Mouse (Mus musculus) embryonic facial prominence, embryonic 11.5 days (tissue): ENCODE data around the gene Gm27021. TPM values are rescaled to one million over a fixed set of nuclear protein-coding genes. Genes with fewer than 3 reads are reported as not detected.

Experiments
- ATAC-seq: fragments of 200-750 bp; cut with Nextera tagmentation; replicated peaks from 2 replicates; pipeline ENCODE4 v1.8.0; 2017; ENCODE audit warnings: low read depth; ENCODE audit not compliant: insufficient number of reproducible peaks, low FRiP score, low TSS enrichment
- DNase-seq: peaks from one replicate; pipeline ENCODE4 v3.0.0-alpha.2; 2015; ENCODE audit warnings: low spot score
- H3K27ac ChIP-seq: fragments of 300-500 bp; sonication (generic); replicated peaks from 2 replicates; pipeline ENCODE4 v1.5.1; 2014; ENCODE audit warnings: mild to moderate bottlenecking, low read depth, low read length, control low read depth
- H3K27me3 ChIP-seq: fragments of 300-500 bp; sonication (generic); 2 replicates; pipeline ENCODE4 v1.6.1; 2014; ENCODE audit warnings: mild to moderate bottlenecking, low read length, moderate library complexity, mixed read lengths; ENCODE audit not compliant: control insufficient read depth, insufficient read depth
- H3K36me3 ChIP-seq: fragments of 300-500 bp; sonication (generic); replicated peaks from 2 replicates; pipeline ENCODE4 v1.6.1; 2014; ENCODE audit warnings: low read depth, mild to moderate bottlenecking, low read length, moderate library complexity, mixed read lengths; ENCODE audit not compliant: control insufficient read depth, insufficient read depth
- H3K4me1 ChIP-seq: fragments of 300-500 bp; sonication (generic); 2 replicates; pipeline ENCODE4 v1.6.1; 2014; ENCODE audit warnings: low read length, mixed read lengths; ENCODE audit not compliant: control insufficient read depth, insufficient read depth
- H3K4me2 ChIP-seq: fragments of 300-500 bp; sonication (generic); 2 replicates; pipeline ENCODE4 v1.6.1; 2014; ENCODE audit warnings: low read depth, mild to moderate bottlenecking, control low read depth, low read length, moderate library complexity
- H3K4me3 ChIP-seq: fragments of 300-500 bp; sonication (generic); 2 replicates; pipeline ENCODE4 v1.5.1; 2014; ENCODE audit warnings: low read depth, low read length, control low read depth
- H3K9ac ChIP-seq: fragments of 300-500 bp; sonication (generic); replicated peaks from 2 replicates; pipeline ENCODE4 v1.6.1; 2014; ENCODE audit warnings: mild to moderate bottlenecking, control low read depth, low read length
- H3K9me3 ChIP-seq: fragments of 300-500 bp; sonication (generic); replicated peaks from 2 replicates; pipeline ENCODE4 v1.6.1; 2016; ENCODE audit warnings: mild to moderate bottlenecking, low read length, inconsistent platforms, mixed read lengths; ENCODE audit not compliant: control insufficient read depth
- WGBS: fragments of 180-500 bp; shearing (Covaris S2); extraction: QIAGEN DNeasy Blood & Tissue Kit; methylation state at CpG from one replicate; pipeline ENCODE4 v1.1.7; 2014; 5-methylcytosine and 5-hydroxymethylcytosine counted together
- polyA plus RNA-seq: library from polyadenylated mRNA; unstranded; fragments of >200 nt; fragmentation: Nextera tagmentation; extraction: Ambion mirVana; gene quantifications from 2 replicates; pipeline ENCODE4 v1.2.1, GENCODE M21; 2014

Gm27021 gene
- polyA plus RNA-seq, 1 experiment from 2014 or later, result 3.0 TPM

GRCm38 (mm10) chr8:120632969-120633664 is 34.8 kb downstream of the Gm27021 start:
- H3K9ac ChIP-seq, result no peak overlapping the region
- peaks cover 17% of the 10 kb centered on the region for H3K27me3 ChIP-seq
- H3K27ac ChIP-seq, result no peak overlapping the region
- DNase-seq, result no peak
- H3K4me2 ChIP-seq, result peak overlapping the region; percentile 99
- 24% methylated on average over 17 of the region's 17 CpGs for WGBS
- H3K4me3 ChIP-seq, result peak overlapping the region; percentile 66; the same call in 1 of the 2 replicates
- ATAC-seq, result no peak
- H3K4me1 ChIP-seq, result no peaks in the 10 kb centered on the region; the same call in 1 of the 2 replicates
- H3K36me3 ChIP-seq, result no peaks in the 10 kb centered on the region
- no peaks in the 10 kb centered on the region for H3K9me3 ChIP-seq

- Histone ChIP-seq H3K9me3 (no peaks in the 10 kb centered on the region), H3K27me3 (peaks cover 17% of the 10 kb centered on the region)
Measured at GRCm38 (mm10) chr8:120631441-120632375, 36.2 kb downstream of the Gm27021 start.

GRCm38 (mm10) chr8:120630848-120631247 is 37.0 kb downstream of the Gm27021 start:
- DNase-seq, result no peak
- H3K27ac ChIP-seq, result no peak overlapping the region
- no peaks in the 10 kb centered on the region for H3K36me3 ChIP-seq
- peaks cover 17% of the 10 kb centered on the region for H3K27me3 ChIP-seq
- H3K4me1 ChIP-seq, result no peaks in the 10 kb centered on the region; the same call in 1 of the 2 replicates
- ATAC-seq, result no peak
- H3K4me3 ChIP-seq, result no peak overlapping the region
- H3K4me2 ChIP-seq, result no peak overlapping the region
- no peaks in the 10 kb centered on the region for H3K9me3 ChIP-seq
- 58% methylated on average over 6 of the region's 6 CpGs for WGBS
- no peak overlapping the region for H3K9ac ChIP-seq

More at GRCm38 (mm10) chr8:120631441-120632375, 36.2 kb downstream of the Gm27021 start:
- Histone ChIP-seq H3K36me3 (no peaks in the 10 kb centered on the region), H3K27ac (no peak overlapping the region), H3K9ac (no peak overlapping the region), H3K4me1 (no peaks in the 10 kb centered on the region; the same call in 1 of the 2 replicates), H3K4me3 (no peak overlapping the region), H3K4me2 (no peak overlapping the region)
- ATAC-seq (no peak), DNase-seq (no peak)
- WGBS, result 76% methylated on average over 21 of the region's 21 CpGs

- WGBS, result 28% methylated on average over 5 of the region's 5 CpGs
- Histone ChIP-seq H3K4me3 (no peak overlapping the region), H3K4me1 (no peaks in the 10 kb centered on the region; the same call in 1 of the 2 replicates), H3K36me3 (no peaks in the 10 kb centered on the region), H3K9me3 (no peaks in the 10 kb centered on the region), H3K27ac (no peak overlapping the region), H3K4me2 (no peak overlapping the region), H3K9ac (no peak overlapping the region), H3K27me3 (peaks cover 13% of the 10 kb centered on the region)
- ATAC-seq (no peak), DNase-seq (no peak)
Measured at GRCm38 (mm10) chr8:120630031-120630430, 37.8 kb downstream of the Gm27021 start.

GRCm38 (mm10) chr8:120627298-120627697 is 40.6 kb downstream of the Gm27021 start:
- Histone ChIP-seq H3K9me3 (no peaks in the 10 kb centered on the region), H3K27me3 (no peaks in the 10 kb centered on the region), H3K9ac (no peak overlapping the region), H3K4me2 (no peak overlapping the region), H3K27ac (no peak overlapping the region), H3K4me1 (no peaks in the 10 kb centered on the region), H3K36me3 (no peaks in the 10 kb centered on the region), H3K4me3 (no peak overlapping the region)
- DNase-seq (no peak), ATAC-seq (no peak)
- WGBS, result 88% methylated on average over 5 of the region's 5 CpGs

GRCm38 (mm10) chr8:120626461-120626860 is 41.4 kb downstream of the Gm27021 start:
- H3K4me2 ChIP-seq, result no peak overlapping the region
- H3K9me3 ChIP-seq, result no peaks in the 10 kb centered on the region
- H3K27ac ChIP-seq, result no peak overlapping the region
- H3K9ac ChIP-seq, result no peak overlapping the region
- no peak for DNase-seq
- no peaks in the 10 kb centered on the region for H3K27me3 ChIP-seq
- H3K36me3 ChIP-seq, result no peaks in the 10 kb centered on the region
- WGBS, result 57% methylated on average over 11 of the region's 11 CpGs
- no peak overlapping the region for H3K4me3 ChIP-seq
- ATAC-seq, result no peak
- H3K4me1 ChIP-seq, result no peaks in the 10 kb centered on the region

- Histone ChIP-seq H3K9ac (no peak overlapping the region; the same call in 1 of the 2 replicates), H3K27me3 (no peaks in the 10 kb centered on the region), H3K27ac (no peak overlapping the region), H3K4me3 (no peak overlapping the region), H3K4me2 (no peak overlapping the region), H3K4me1 (no peaks in the 10 kb centered on the region), H3K9me3 (no peaks in the 10 kb centered on the region), H3K36me3 (no peaks in the 10 kb centered on the region)
- WGBS, result 31% methylated on average over 2 of the region's 2 CpGs
- DNase-seq (no peak), ATAC-seq (no peak)
Measured at GRCm38 (mm10) chr8:120623608-120624007, 44.3 kb downstream of the Gm27021 start.

GRCm38 (mm10) chr8:120622161-120622560 is 45.7 kb downstream of the Gm27021 start:
- DNase-seq (no peak), ATAC-seq (no peak)
- no peaks in the 10 kb centered on the region for H3K9me3 ChIP-seq
- H3K27me3 ChIP-seq, result no peaks in the 10 kb centered on the region
- no peak overlapping the region for H3K27ac ChIP-seq
- no peaks in the 10 kb centered on the region for H3K4me1 ChIP-seq
- 61% methylated on average over 14 of the region's 14 CpGs for WGBS
- H3K9ac ChIP-seq, result no peak overlapping the region
- H3K4me3 ChIP-seq, result no peak overlapping the region
- H3K36me3 ChIP-seq, result no peaks in the 10 kb centered on the region
- H3K4me2 ChIP-seq, result no peak overlapping the region
